Mouse (Mus musculus) layer of hippocampus, adult 11-12 months (tissue): ENCODE results near the gene Ttyh1.

Source experiments
- DNase-seq: peaks from one replicate; pipeline ENCODE4 v3.0.0; 2022; ENCODE audit warnings: low spot score

The Ttyh1 gene

GRCm38 (mm10) chr7:4122783-4123182 lies 3.6 kb downstream of the Ttyh1 start:
- no peak for DNase-seq

GRCm38 (mm10) chr7:4123732-4124131 lies 4.5 kb downstream of the Ttyh1 start:
- peak; percentile 86 for DNase-seq

- DNase-seq: peak; percentile 89
These were observed 5.1 kb downstream of the Ttyh1 start for GRCm38 (mm10) chr7:4124315-4124759.

- no peak for DNase-seq
These were observed 5.6 kb downstream of the Ttyh1 start for GRCm38 (mm10) chr7:4124856-4125255.

GRCm38 (mm10) chr7:4125306-4125705 lies 6.1 kb downstream of the Ttyh1 start:
- no peak for DNase-seq

- no peak for DNase-seq
These were observed 8.0 kb downstream of the Ttyh1 start for GRCm38 (mm10) chr7:4126992-4127785.

- no peak for DNase-seq
These were observed 8.7 kb downstream of the Ttyh1 start for GRCm38 (mm10) chr7:4127894-4128293.

GRCm38 (mm10) chr7:4128860-4129259 lies 9.7 kb downstream of the Ttyh1 start:
- no peak for DNase-seq

- peak; percentile 90 for DNase-seq
These were observed 11.7 kb downstream of the Ttyh1 start for GRCm38 (mm10) chr7:4130686-4131452.

GRCm38 (mm10) chr7:4131964-4132363 lies 12.8 kb downstream of the Ttyh1 start:
- DNase-seq: peak; percentile 14

- DNase-seq: peak; percentile 72
These were observed 13.4 kb downstream of the Ttyh1 start for GRCm38 (mm10) chr7:4132581-4132980.

- no peak for DNase-seq
These were observed 13.8 kb downstream of the Ttyh1 start for GRCm38 (mm10) chr7:4132998-4133397.

GRCm38 (mm10) chr7:4134911-4135310 lies 15.7 kb downstream of the Ttyh1 start:
- DNase-seq: peak; percentile 2

GRCm38 (mm10) chr7:4136404-4136770 lies 17.2 kb downstream of the Ttyh1 start:
- no peak for DNase-seq

- DNase-seq: peak; percentile 99
These were observed 17.7 kb downstream of the Ttyh1 start, which contains the start of gene Leng8 for GRCm38 (mm10) chr7:4136771-4137531. Gene Leng8 (plus strand): TSS chr7:4137039.

GRCm38 (mm10) chr7:4137746-4138145 lies 18.5 kb downstream of the Ttyh1 start:
- no peak for DNase-seq

GRCm38 (mm10) chr7:4138181-4138580 lies 19.0 kb downstream of the Ttyh1 start:
- DNase-seq: peak; percentile 2

- DNase-seq: peak; percentile 3
These were observed 19.5 kb downstream of the Ttyh1 start for GRCm38 (mm10) chr7:4138671-4139070.

GRCm38 (mm10) chr7:4139391-4139790 lies 20.2 kb downstream of the Ttyh1 start:
- DNase-seq: peak; percentile 2

GRCm38 (mm10) chr7:4141648-4142325 lies 22.6 kb downstream of the Ttyh1 start:
- DNase-seq: peak; percentile 2

- peak; percentile 9 for DNase-seq
These were observed 23.7 kb downstream of the Ttyh1 start for GRCm38 (mm10) chr7:4142796-4143445.
